ENCODE assay signal across 9 mouse cellular contexts in genomic region chr14:76949388-76949787, GRCm38 (mm10).
A peak's percentile ranks its signal among the peaks of the same experiment; 100 is the strongest.
DNase-seq lines count a peak whose midpoint lies in the region; ATAC-seq and TF ChIP-seq lines count a peak whose summit lies in the region.
"Had no signal": no experiment of that assay in that cellular context is flagged by ENCODE, and none has a peak within 500 bp of the region (broad histone marks: within the 10 kb centered on the region; RNA-seq: fewer than 3 reads in every experiment).

No protein-coding gene starts in this region.

- TF ChIP-seq CTCF in kidney, adult 2 months (conservative IDR thresholded peaks at IDR 0.05; ENCODE audit: insufficient read depth, insufficient read length, low read depth, low read length), result no peak

- peak overlapping the region; percentile 56; the same call in 1 of the 2 replicates for H3K27ac ChIP-seq in kidney, adult 2 months (ENCODE audit: insufficient read depth, low read depth, low read length)
- peak overlapping the region; percentile 6; the same call in 1 of the 2 replicates for H3K27ac ChIP-seq in intestine, embryonic 16.5 days (ENCODE audit: low read length)

- WGBS in kidney, adult 2 months, result 55% methylated on average over 3 of the region's 3 CpGs
- WGBS in intestine, embryonic 16.5 days, result 62% methylated on average over 3 of the region's 3 CpGs

- no peak overlapping the region for H3K9ac ChIP-seq in intestine, embryonic 16.5 days (ENCODE audit: low read depth, low read length)

- TF ChIP-seq POLR2A in kidney, adult 2 months (IDR thresholded peaks at IDR 0.05; ENCODE audit: low read depth, low read length), result no peak

- no peak overlapping the region for H3K4me2 ChIP-seq in intestine, embryonic 16.5 days (ENCODE audit: low read depth, low read length)

- DNase-seq in kidney, adult 2 months, result peak; percentile 28
- DNase-seq in kidney, adult 8-10 months, result no peak
- DNase-seq in urinary bladder, postnatal 25 days (ENCODE audit: low spot score), result peak; percentile 26
- no peak for DNase-seq in urinary bladder, postnatal 10 days (ENCODE audit: low spot score)
- DNase-seq in right cerebral cortex, postnatal 36 days (ENCODE audit: low spot score in 2 of 2), result no peak
- DNase-seq in adrenal gland, adult 18-20 months (ENCODE audit: low spot score in 2 of 2), result no peak
- DNase-seq: thymus, adult 18-20 months had no signal

- H3K4me3 ChIP-seq in kidney, adult 2 months (ENCODE audit: insufficient read depth, low read depth, low read length), result no peak overlapping the region
- H3K4me3 ChIP-seq in intestine, embryonic 16.5 days (ENCODE audit: low read length), result no peak overlapping the region

- H3K4me1 ChIP-seq in kidney, adult 2 months (ENCODE audit: control insufficient read depth, insufficient read depth, low read length), result peaks cover 10% of the 10 kb centered on the region
- peaks cover 11% of the 10 kb centered on the region for H3K4me1 ChIP-seq in intestine, embryonic 16.5 days (ENCODE audit: control insufficient read depth, insufficient read depth, low read length)

- H3K27me3 ChIP-seq in kidney, adult 2 months (replicated peaks; ENCODE audit: control insufficient read depth, insufficient read depth, low read length), result no peaks in the 10 kb centered on the region
- H3K27me3 ChIP-seq in intestine, embryonic 16.5 days (replicated peaks; ENCODE audit: control insufficient read depth, insufficient read depth, low read length), result no peaks in the 10 kb centered on the region

- no peaks in the 10 kb centered on the region for H3K9me3 ChIP-seq in intestine, embryonic 16.5 days (ENCODE audit: control insufficient read depth, low read length)

- ATAC-seq in intestine, embryonic 16.5 days, result no peak
- no peak for ATAC-seq in erythroblast, adult 5-6 weeks (replicated peaks; ENCODE audit: low FRiP score, poor library complexity, severe bottlenecking)

- no peaks in the 10 kb centered on the region for H3K36me3 ChIP-seq in kidney, adult 2 months (ENCODE audit: control insufficient read depth, insufficient read depth, low read length)
- H3K36me3 ChIP-seq in intestine, embryonic 16.5 days (ENCODE audit: control insufficient read depth, insufficient read depth, low read length), result no peaks in the 10 kb centered on the region

Comparison
In these comparisons a context has a peak if more than half of its experiments do, and no peak if none do; other contexts are left out.
1. DNase-seq: peak in kidney, adult 2 months (single experiment) and urinary bladder, postnatal 25 days (single experiment); none in kidney, adult 8-10 months (0 of 2), urinary bladder, postnatal 10 days (single experiment), right cerebral cortex, postnatal 36 days (0 of 2) and adrenal gland, adult 18-20 months (0 of 2).